Mouse (Mus musculus): Measurements from ENCODE around the gene Rab25. TPM values are rescaled to one million over a fixed set of nuclear protein-coding genes. Genes with fewer than 3 reads are reported as not detected.
"Not testable (repeated sequence)": the region's sequence is repeated elsewhere in the genome, so short reads cannot be mapped to it uniquely, and the experiment has no call there.

The Rab25 gene
- 144 and 197 TPM in 2 replicates for polyA plus RNA-seq (2015; fragmentation: Nextera tagmentation; extraction: Ambion mirVana)

DNA sequence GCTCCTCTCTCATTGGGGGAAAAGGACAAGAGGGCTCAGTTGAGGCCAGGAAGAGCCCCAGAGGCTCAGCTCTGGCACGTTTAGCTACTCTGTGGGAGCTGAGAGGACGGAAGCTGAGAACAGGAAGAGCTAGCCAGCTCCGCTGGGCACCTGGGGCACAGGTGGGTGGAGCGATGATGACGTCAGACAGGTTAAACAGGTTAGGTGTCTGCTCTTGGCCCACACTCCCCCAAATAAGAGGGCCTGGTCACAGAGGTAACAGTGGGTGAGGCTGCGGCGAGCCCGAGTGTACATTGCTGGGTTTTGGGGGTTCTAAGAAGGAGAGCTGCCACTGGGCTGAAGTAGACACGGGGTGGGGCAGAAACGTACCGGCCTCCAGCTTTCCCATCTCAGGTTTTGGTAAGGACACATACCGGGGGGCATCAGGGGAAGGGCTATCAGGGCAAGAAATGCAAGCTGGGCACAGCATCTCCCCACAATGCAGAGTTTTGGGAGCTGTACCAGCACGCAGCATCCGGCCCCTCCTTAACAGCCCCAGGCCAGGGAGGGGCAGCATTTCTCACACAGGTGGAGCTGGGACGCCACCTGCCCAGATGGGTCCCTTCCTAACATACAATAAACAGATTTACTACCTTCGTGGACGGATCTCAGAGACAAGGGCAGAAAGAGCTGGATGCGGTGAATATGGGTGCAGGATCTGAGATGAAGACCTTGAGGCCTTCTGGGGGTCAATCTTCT is at the start of gene Rab25:
Gene Rab25, minus strand, starts transcription at position 121 of the 738 bp plus-strand sequence.
- Histone ChIP-seq H3K4me2 (ENCODE audit: low read depth, low read length) (peak within 1 kb of the TSS; percentile 50), H3K4me1 (ENCODE audit: control insufficient read depth, insufficient read depth, low read length) (peaks cover 11% of the 10 kb centered on the region), H3K27me3 (ENCODE audit: control insufficient read depth, insufficient read depth, low read length) (no peaks in the 10 kb centered on the region), H3K9ac (ENCODE audit: low read length) (peak within 1 kb of the TSS; percentile 63), H3K4me3 (replicated peaks; ENCODE audit: low read length) (peak within 1 kb of the TSS; percentile 44), H3K9me3 (replicated peaks; ENCODE audit: control insufficient read depth, low read length) (no peaks in the 10 kb centered on the region), H3K27ac (ENCODE audit: low read length) (peak within 1 kb of the TSS; percentile 86), H3K36me3 (ENCODE audit: control insufficient read depth, insufficient read depth, low read length) (no peaks in the 10 kb centered on the region)
- peak; percentile 55 for ATAC-seq (ENCODE audit: insufficient read depth, low FRiP score)
- WGBS: 34% methylated on average over 18 of the region's 18 CpGs

DNA sequence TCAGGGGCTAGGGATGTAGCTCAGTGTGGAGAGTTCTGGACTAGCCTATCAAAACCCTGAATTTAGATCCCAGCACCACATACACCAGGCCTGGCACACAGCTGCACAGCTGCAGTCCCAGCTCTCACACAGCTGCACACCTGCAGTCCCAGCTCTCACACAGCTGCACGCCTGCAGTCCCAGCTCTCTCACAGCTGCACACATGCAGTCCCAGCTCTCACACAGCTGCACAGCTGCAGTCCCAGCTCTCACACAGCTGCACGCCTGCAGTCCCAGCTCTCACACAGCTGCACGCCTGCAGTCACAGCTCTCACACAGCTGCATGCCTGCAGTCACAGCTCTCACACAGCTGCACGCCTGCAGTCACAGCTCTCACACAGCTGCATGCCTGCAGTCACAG is 48.4 kb upstream of the Rab25 start:
- ATAC-seq (ENCODE audit: insufficient read depth, low FRiP score); H3K27me3 ChIP-seq (ENCODE audit: control insufficient read depth, insufficient read depth, low read length); H3K36me3 ChIP-seq (ENCODE audit: control insufficient read depth, insufficient read depth, low read length); H3K9me3 ChIP-seq (replicated peaks; ENCODE audit: control insufficient read depth, low read length); H3K27ac ChIP-seq (ENCODE audit: low read length); H3K4me2 ChIP-seq (ENCODE audit: low read depth, low read length); H3K9ac ChIP-seq (ENCODE audit: low read length); H3K4me3 ChIP-seq (replicated peaks; ENCODE audit: low read length): not testable (repeated sequence)
- 85% methylated on average over 4 of the region's 4 CpGs for WGBS
- peaks cover 14% of the 10 kb centered on the region for H3K4me1 ChIP-seq (ENCODE audit: control insufficient read depth, insufficient read depth, low read length)

GRCm38 (mm10) chr3:88593893-88594580 is 45.9 kb upstream of the Rab25 start:
- H3K4me3 ChIP-seq (replicated peaks; ENCODE audit: low read length): no peak overlapping the region
- no peaks in the 10 kb centered on the region for H3K27me3 ChIP-seq (ENCODE audit: control insufficient read depth, insufficient read depth, low read length)
- no peaks in the 10 kb centered on the region for H3K36me3 ChIP-seq (ENCODE audit: control insufficient read depth, insufficient read depth, low read length)
- peaks cover 14% of the 10 kb centered on the region for H3K4me1 ChIP-seq (ENCODE audit: control insufficient read depth, insufficient read depth, low read length)
- H3K4me2 ChIP-seq (ENCODE audit: low read depth, low read length): no peak overlapping the region
- WGBS: 32% methylated on average over 10 of the region's 10 CpGs
- H3K9ac ChIP-seq (ENCODE audit: low read length): 0 out of 2 replicates have a peak overlapping the region, but pooled peaks have one; percentile 24
- no peak for ATAC-seq (ENCODE audit: insufficient read depth, low FRiP score)
- no peak overlapping the region for H3K27ac ChIP-seq (ENCODE audit: low read length)
- H3K9me3 ChIP-seq (replicated peaks; ENCODE audit: control insufficient read depth, low read length): no peaks in the 10 kb centered on the region

GRCm38 (mm10) chr3:88592942-88593576 is 45.0 kb upstream of the Rab25 start:
- Histone ChIP-seq H3K27ac (ENCODE audit: low read length) (no peak overlapping the region), H3K9me3 (replicated peaks; ENCODE audit: control insufficient read depth, low read length) (no peaks in the 10 kb centered on the region), H3K36me3 (ENCODE audit: control insufficient read depth, insufficient read depth, low read length) (0 out of 2 replicates have a peak, but pooled peaks cover 3% of the 10 kb centered on the region), H3K27me3 (ENCODE audit: control insufficient read depth, insufficient read depth, low read length) (no peaks in the 10 kb centered on the region), H3K9ac (ENCODE audit: low read length) (no peak overlapping the region), H3K4me1 (ENCODE audit: control insufficient read depth, insufficient read depth, low read length) (peaks cover 14% of the 10 kb centered on the region), H3K4me3 (replicated peaks; ENCODE audit: low read length) (no peak overlapping the region), H3K4me2 (ENCODE audit: low read depth, low read length) (0 out of 2 replicates have a peak overlapping the region, but pooled peaks have one; percentile 6)
- ATAC-seq (ENCODE audit: insufficient read depth, low FRiP score): no peak
- 61% methylated on average over 10 of the region's 10 CpGs for WGBS

- Histone ChIP-seq H3K36me3 (ENCODE audit: control insufficient read depth, insufficient read depth, low read length) (peaks cover 7% of the 10 kb centered on the region; the same call in 1 of the 2 replicates), H3K9ac (ENCODE audit: low read length) (peak overlapping the region; percentile 37; the same call in 1 of the 2 replicates), H3K4me2 (ENCODE audit: low read depth, low read length) (no peak overlapping the region), H3K9me3 (replicated peaks; ENCODE audit: control insufficient read depth, low read length) (no peaks in the 10 kb centered on the region), H3K4me3 (replicated peaks; ENCODE audit: low read length) (no peak overlapping the region), H3K4me1 (ENCODE audit: control insufficient read depth, insufficient read depth, low read length) (peaks cover 14% of the 10 kb centered on the region), H3K27me3 (ENCODE audit: control insufficient read depth, insufficient read depth, low read length) (no peaks in the 10 kb centered on the region), H3K27ac (ENCODE audit: low read length) (no peak overlapping the region)
- ATAC-seq (ENCODE audit: insufficient read depth, low FRiP score): no peak
- WGBS: 24% methylated on average over 9 of the region's 9 CpGs
Observed at GRCm38 (mm10) chr3:88591950-88592731, 44.0 kb upstream of the Rab25 start.

GRCm38 (mm10) chr3:88591044-88591443 is 42.9 kb upstream of the Rab25 start:
- Histone ChIP-seq H3K36me3 (ENCODE audit: control insufficient read depth, insufficient read depth, low read length) (peaks cover 10% of the 10 kb centered on the region; the same call in 1 of the 2 replicates), H3K27ac (ENCODE audit: low read length) (no peak overlapping the region), H3K9ac (ENCODE audit: low read length) (no peak overlapping the region), H3K9me3 (replicated peaks; ENCODE audit: control insufficient read depth, low read length) (no peaks in the 10 kb centered on the region), H3K27me3 (ENCODE audit: control insufficient read depth, insufficient read depth, low read length) (no peaks in the 10 kb centered on the region), H3K4me2 (ENCODE audit: low read depth, low read length) (no peak overlapping the region), H3K4me1 (ENCODE audit: control insufficient read depth, insufficient read depth, low read length) (peaks cover 14% of the 10 kb centered on the region), H3K4me3 (replicated peaks; ENCODE audit: low read length) (no peak overlapping the region)
- WGBS: 53% methylated on average over 3 of the region's 3 CpGs
- ATAC-seq (ENCODE audit: insufficient read depth, low FRiP score): peak; percentile 15; the same call in 1 of the 2 replicates

DNA sequence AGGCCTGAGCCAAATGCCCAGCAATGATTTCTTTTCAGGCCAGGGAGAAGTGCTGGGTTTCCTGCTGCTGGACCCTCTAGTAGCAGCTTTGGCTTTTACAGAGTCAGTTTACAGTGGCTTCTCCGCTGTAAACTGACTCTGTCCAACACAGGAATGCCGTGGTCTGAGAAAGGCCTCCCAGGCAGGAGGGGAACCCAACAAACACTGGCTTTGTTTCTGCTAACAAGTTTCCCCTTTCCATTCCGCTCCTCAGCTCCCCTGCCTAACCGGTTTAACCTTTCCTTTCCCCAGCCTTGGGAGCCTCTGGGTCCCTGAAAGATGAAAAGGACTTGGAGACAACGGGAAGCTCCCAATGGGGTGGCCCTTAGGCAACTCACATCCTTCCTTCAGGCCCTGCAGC is 42.1 kb upstream of the Rab25 start:
- Histone ChIP-seq H3K36me3 (ENCODE audit: control insufficient read depth, insufficient read depth, low read length) (peaks cover 10% of the 10 kb centered on the region; the same call in 1 of the 2 replicates), H3K4me3 (replicated peaks; ENCODE audit: low read length) (no peak overlapping the region), H3K4me2 (ENCODE audit: low read depth, low read length) (no peak overlapping the region), H3K27ac (ENCODE audit: low read length) (no peak overlapping the region), H3K4me1 (ENCODE audit: control insufficient read depth, insufficient read depth, low read length) (peaks cover 14% of the 10 kb centered on the region), H3K9ac (ENCODE audit: low read length) (no peak overlapping the region), H3K9me3 (replicated peaks; ENCODE audit: control insufficient read depth, low read length) (no peaks in the 10 kb centered on the region), H3K27me3 (ENCODE audit: control insufficient read depth, insufficient read depth, low read length) (no peaks in the 10 kb centered on the region)
- ATAC-seq (ENCODE audit: insufficient read depth, low FRiP score): no peak
- 19% methylated on average over 5 of the region's 5 CpGs for WGBS

DNA sequence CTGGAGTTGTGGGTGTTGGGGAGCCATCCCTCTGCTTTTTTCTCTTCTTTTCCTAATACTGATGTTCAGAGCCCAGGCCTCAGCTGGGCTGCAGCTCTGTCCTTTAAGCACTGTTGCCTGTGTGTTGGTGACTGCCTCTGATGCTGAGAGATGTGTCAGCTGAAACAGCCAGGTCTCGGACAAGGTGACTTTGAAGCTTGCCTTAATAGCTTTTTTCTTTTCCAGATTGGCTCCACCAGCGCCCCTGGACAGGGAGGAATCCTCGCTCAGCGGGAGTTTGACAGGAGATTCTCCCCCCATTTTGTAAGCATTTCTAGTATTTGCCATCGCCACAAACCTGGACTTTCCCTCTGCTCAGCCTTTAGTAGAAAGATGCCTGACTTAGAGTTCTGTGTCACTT is 38.5 kb upstream of the Rab25 start:
- H3K4me1 ChIP-seq (ENCODE audit: control insufficient read depth, insufficient read depth, low read length): no peaks in the 10 kb centered on the region; the same call in 1 of the 2 replicates
- H3K9ac ChIP-seq (ENCODE audit: low read length): no peak overlapping the region
- H3K4me3 ChIP-seq (replicated peaks; ENCODE audit: low read length): no peak overlapping the region
- no peak overlapping the region for H3K27ac ChIP-seq (ENCODE audit: low read length)
- no peaks in the 10 kb centered on the region for H3K9me3 ChIP-seq (replicated peaks; ENCODE audit: control insufficient read depth, low read length)
- H3K27me3 ChIP-seq (ENCODE audit: control insufficient read depth, insufficient read depth, low read length): no peaks in the 10 kb centered on the region
- ATAC-seq (ENCODE audit: insufficient read depth, low FRiP score): no peak
- no peak overlapping the region for H3K4me2 ChIP-seq (ENCODE audit: low read depth, low read length)
- peaks cover 17% of the 10 kb centered on the region; the same call in 1 of the 2 replicates for H3K36me3 ChIP-seq (ENCODE audit: control insufficient read depth, insufficient read depth, low read length)
- WGBS: 93% methylated on average over 5 of the region's 5 CpGs
